Mouse (Mus musculus): Measurements from ENCODE around the gene Dnajb2.
A peak's percentile ranks its signal among the peaks of the same experiment; 100 is the strongest.

Dnajb2 gene

DNA sequence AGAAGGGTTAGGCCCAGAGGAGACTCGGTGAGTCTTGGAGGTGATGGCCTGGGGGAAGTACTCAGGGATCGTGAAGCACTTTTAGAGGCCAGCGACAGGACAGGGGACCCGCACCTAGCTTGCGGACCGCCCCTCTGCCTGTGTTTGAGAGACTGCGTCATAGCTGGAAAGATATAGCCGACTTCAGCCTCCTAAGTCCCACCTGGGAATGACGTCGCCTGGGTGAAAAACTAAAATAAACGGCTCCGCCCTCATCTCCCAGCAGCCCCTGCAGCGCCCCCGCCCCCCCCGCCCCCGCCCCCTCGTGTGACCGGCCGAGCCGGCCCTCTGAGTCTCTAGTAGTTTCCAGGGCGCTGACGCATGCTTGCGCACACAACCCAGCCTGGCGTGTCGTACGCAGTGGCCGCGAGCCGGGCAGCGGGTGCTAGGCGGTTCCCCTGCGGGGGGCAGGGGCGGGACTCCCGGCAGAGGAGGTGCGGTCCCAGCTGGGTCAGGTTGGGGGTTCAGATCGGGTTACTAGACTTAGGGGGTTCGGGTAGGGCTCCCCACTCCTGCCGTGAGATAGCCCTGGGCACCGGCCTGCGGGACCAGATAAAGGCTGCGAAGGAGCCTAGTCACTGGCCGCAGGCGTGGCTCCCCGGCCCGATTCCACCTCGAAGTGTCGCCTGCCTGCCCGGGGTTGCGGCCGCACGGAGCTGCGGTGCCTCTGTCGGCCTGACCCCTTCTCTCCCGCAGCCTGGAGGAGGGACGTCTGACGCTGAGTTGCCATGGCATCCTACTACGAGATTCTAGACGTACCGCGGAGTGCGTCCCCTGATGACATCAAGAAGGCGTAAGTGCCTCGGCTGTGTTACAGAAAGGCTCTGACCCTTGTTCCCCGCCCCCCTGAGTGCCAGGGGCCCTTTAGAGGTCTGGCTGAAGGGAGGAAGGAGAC lies at the start of gene Dnajb2:
Gene Dnajb2 (plus strand): TSS at position 290 of the 934 bp plus-strand sequence.
- peak; percentile 86 for DNase-seq (ENCODE audit: low spot score)

DNA sequence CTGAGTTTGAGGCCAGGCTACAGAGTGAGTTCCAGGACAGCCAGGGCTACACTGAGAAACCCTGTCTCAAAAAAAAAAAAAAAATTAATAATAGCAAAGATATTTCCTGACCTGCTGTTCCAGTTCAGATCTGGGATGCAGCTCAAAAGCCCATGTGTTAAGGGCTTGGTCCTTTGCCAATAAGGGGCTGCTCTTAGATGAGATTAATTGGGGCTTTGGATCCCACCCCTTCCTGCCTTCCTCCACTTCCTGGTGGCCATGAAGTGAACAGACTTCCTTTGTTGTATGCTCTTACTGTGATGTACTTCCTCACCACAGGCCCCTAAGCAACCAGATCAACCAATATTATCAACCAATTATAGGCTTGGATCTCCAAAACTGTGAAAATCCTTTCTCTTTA lies 49.1 kb upstream of the Dnajb2 start:
- DNase-seq (ENCODE audit: low spot score) = no peak

DNA sequence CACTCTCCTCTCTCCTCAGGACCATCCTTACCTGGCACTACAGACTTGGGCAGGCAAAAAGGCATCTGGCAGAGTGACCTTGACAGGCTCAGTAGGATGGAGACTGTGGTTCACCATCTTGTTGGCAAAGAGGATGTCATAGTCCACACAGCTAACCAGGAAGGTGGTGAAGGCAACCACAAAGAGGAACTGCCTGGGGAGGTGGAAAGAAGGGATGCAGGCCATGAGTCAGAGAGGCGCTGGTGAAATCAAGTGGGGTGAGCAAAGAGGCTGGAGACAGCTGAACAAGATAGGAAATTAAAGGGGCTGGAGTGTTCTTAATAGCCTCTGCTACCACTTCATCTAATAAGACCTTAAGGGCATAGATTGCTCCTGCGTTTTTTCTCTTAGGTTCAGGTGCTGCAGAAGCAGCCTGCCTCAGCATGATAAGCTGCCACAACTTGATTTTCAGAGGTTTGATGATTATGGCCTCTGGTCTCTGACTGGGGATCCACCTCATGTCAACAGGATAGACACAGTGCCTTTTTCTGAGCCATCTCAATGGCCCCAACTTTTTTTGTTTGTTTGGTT lies 48.2 kb upstream of the Dnajb2 start:
- no peak for DNase-seq (ENCODE audit: low spot score)

DNA sequence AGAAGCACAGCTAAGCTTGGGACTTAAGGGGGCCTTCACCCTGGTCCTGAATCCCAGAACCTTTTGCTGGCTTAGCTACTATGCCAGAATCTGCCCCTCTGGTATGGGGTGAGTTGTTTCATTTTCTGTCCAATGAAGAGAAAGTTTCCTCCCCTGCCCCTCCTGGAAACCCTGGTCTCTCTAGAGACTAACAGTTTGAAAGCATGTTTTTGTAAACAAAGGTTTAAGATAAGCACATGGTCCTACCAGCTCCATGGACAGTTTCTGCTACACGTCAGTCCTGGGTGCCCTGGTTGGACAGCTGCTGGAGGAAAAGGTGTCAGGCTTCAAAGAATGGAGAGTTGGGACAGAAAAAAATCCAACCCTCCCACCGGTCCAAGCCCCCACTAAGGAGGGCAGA lies 45.6 kb upstream of the Dnajb2 start:
- DNase-seq (ENCODE audit: low spot score) = no peak

DNA sequence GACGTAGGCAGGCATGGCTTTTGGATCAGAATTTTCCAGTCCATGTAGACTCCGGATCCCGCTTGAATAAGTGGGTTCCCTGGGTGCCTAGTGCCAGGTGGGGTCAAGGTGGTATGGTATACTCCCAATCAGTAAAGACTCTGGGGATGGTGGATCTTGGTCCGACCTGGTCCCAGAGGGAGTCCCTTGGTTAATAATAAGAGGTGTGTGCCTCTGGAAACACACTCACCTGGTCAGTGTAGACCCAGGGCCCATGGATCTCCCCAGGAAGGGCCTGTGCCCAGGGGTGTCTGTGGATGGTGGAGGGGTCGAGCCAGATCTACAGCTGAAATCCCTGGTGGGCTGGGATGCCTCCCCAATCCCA lies 45.0 kb upstream of the Dnajb2 start:
- no peak for DNase-seq (ENCODE audit: low spot score)

DNA sequence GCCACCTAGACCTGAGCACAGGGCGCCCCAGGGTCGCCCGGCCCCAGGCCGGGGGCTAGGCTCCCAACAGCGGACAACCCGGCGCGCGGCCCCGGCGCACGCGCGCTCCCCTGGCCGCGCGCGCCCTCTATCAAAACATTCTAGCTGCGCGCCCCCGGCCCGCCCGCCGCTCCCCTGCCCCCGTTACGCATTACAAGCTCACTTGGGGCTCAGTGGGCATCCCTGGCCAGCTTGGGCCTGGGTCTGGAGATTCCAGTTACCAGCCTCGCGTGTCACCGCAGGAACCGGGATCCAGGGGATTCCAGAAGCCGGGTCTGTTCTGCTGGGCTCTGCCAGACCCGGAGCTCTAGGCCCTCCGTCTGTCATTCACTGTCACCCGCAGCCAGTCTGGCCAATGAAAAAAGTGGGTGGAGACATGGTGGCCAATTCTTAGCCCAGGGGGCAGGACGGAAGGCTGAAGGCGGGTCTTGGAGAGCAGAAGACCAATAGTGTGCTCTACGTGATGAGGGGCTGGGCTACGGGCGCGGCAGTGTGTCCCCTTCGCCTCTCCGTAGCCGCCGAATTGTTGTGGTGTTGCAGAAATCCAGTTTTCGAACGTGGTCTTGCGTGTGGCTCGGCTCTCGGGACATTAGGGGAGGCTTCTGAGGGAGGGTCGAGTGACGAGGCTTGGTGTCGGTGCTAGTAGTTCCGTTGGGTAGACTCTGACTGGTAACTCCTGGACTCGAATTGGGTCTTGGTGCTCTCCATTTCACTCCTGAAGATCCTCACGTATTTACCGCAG lies 44.4 kb upstream of the Dnajb2 start, which contains the start of the genes Ankzf1 and Atg9a:
Gene Ankzf1 (plus strand): TSS at position 530 of the 781 bp plus-strand sequence.
Gene Atg9a (minus strand): TSS at position 575 of the 781 bp plus-strand sequence.
- DNase-seq (ENCODE audit: low spot score) = peak; percentile 97

DNA sequence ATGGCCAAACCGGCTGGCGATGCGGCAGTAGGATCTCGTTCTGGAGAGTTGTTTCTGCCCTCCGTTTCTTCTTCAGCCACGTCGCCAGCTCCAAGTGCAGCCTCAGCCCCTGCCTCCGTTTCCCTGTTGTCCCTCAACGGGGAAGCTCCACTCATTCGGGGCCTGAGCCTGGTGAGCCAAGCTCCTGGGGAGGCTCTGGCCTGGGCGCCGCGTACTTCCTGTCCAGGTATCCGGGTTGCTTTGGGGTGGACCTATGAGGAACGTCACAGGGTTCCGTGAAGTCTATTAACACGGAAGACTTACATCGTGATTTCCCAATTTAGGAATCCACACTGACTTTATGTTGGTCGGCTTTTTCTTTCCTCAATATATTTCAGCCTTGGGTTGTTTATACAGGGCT lies 43.8 kb upstream of the Dnajb2 start:
- DNase-seq (ENCODE audit: low spot score) = no peak

DNA sequence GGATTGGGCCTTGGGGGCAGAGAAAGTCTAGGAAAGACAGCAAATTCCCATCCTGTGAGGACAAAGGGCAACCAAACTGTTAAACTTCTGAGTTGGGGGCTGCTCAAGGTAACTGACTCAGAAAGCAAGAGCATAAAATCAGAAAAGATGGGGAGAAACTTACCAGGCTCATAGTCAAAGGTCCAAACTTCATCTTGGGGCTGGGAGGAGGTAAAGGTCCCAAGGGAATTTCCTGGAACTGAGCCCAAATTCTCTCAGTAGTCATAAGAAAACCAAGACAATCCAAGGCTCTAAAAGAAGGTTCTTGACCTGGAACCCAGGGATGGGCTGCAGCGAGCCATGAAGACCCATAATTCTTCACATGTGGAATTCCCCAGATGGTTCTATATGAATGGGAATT lies 35.0 kb upstream of the Dnajb2 start:
- DNase-seq (ENCODE audit: low spot score) = no peak

DNA sequence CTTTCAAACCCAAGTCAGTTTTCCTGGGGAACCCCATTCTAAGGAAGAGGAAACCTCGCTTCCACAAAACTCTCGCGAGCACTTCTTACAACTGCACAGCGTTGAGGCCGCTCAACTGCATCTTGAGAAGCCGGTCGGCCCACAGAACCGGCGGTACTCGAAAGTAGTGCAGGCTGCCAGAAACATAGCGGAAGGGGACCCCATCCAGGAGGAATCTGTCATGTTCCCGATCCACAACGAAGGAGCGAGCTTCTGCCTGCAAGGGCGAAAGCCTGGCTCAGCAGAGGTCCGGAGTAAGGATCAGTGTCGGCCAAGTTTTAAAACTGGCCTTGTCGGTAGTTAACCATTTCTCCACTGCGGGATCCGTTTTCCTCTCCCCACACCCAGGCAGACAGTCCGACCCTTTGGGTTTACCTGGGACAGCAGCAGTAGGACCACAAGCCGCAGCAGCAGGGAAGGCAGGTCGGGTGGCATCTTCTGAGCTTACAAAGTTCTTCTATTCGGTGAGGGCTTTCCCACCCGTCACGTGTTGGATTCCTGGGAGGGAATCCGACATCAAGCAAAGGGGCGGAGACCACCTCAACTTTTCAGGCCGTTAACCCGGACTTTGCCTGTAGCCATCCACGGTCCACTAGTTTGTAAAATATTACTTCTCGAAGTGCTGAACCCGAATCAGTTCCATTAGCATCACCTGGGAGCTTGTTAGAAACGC lies 27.1 kb upstream of the Dnajb2 start:
- no peak for DNase-seq (ENCODE audit: low spot score)

DNA sequence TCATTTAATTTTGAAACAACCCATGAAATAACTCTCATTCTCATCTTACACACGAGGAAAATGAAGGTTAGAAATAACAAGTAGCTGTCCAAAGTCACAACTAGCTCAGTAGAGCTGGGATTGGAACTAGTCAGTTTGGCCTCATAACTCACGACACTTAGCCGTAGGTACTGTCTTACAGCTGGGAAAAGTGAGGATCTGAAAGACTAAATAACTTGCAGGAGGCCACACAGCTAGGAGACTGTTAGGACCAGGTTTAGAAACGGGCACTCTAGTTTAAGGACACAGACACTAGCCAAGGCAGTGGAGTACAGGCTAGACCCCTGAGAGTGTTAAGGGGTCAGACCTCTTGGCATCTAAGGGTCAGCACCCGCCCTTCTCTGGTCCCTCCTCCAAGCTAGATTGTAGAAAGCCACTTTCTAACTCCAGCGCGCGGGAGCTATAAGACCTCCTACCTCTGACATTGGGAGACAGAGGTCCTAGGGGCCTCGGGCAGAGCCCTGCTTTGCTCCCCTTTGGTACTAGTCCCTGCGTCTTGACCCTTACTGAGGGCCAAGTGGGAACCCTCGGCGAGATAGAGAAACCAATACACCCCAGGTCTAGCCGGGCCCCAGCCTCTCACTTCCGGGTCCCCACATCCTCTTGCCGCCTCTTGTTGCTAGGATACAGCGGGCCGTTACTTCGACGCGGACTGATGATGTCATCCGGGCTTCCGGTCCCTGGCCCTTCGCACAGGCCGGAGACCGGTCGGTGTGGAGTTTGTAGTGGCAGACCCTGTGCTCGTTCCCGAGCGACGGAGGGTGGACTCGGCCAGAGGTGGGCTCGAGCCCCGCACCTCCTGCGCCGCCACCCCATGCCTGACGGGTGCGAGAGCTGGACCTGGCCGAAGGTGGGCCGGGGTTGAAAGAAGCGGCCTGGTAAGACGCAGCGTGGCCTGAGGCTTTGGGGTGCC lies 25.8 kb upstream of the Dnajb2 start, which contains the start of the genes Glb1l and Stk16:
Gene Glb1l (minus strand): TSS at position 678 of the 952 bp plus-strand sequence.
Gene Stk16 (plus strand): TSS at position 703 of the 952 bp plus-strand sequence.
- DNase-seq (ENCODE audit: low spot score) = peak; percentile 98

DNA sequence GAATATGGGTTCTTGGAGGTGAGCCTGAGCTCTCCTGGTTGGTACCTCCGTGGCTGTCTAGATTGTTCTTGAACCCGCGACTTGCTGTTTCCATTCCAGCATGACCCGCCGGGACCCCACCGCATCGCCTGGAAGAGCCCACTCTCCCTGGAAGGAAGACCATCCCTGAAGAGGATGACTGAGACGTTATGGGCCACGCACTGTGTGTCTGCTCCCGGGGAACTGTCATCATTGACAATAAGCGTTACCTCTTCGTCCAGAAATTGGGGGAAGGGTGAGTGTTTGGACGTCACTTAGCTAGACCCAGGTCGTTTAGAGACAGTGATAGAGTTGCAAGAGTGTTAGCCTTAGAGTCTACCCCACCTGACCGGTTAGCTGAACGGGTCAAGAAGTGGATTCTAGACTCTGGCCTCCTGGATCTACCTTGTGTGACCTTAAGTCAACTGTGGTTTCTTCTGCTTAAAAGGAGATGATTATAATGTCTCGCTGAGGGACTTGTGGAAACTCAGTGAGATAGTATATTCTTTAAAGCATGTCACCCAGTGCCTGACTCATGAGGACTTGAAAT lies 25.0 kb upstream of the Dnajb2 start:
- no peak for DNase-seq (ENCODE audit: low spot score)

DNA sequence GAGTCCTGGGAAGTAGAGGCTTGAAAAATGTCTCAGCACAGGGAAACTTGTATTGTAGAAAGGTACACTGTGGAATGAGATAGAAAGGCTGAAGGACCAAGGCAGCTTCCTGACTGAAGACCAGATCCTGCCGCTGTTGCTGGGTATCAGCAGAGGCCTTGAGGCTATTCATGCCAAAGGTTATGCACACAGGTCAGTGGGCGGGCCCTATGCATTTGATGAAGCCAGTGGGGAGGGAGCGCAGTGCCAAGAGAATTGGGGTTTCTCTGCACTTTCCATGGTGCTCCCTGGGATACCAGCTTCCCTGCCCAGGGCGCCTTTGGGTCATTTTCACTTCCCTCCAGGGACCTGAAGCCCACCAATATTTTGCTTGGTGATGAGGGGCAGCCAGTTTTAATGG lies 23.7 kb upstream of the Dnajb2 start:
- DNase-seq (ENCODE audit: low spot score) = no peak

DNA sequence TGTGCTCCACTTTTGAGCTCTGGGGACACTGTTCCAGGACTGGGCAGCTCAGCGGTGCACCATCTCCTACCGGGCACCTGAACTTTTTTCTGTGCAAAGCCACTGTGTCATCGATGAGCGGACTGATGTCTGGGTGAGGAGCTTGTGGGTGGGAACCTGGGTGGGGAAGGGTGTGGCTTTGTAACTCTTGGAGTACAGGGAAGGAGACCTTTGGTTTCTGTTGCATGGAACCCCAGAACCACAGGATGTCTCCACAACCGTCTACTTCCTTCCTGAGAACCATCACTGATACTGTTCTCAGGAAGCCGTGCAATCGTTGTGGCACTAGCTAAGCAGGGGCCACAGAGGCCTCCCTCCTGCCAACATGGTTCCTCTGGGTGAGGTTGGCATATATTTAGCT lies 23.1 kb upstream of the Dnajb2 start:
- no peak for DNase-seq (ENCODE audit: low spot score)

DNA sequence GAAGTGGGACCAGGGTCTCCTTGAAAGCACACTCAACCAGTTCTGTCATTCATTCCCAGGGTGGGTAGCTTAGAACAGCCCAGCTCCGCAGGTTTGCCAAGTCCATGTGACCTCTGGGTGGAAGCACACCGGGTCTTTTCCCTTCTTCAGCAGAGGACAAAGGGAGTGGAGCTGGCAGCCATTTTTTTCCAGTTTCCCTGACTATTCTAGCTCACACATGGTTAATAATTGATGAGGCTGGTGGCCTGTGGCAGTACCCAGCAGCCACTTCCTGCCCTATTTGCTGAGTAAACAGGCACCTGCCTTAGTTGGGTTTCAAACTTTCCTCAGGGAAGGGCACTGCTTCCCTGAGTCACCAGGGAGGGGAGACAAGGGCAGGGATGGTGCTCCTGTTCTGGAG lies 21.8 kb upstream of the Dnajb2 start:
- no peak for DNase-seq (ENCODE audit: low spot score)

DNA sequence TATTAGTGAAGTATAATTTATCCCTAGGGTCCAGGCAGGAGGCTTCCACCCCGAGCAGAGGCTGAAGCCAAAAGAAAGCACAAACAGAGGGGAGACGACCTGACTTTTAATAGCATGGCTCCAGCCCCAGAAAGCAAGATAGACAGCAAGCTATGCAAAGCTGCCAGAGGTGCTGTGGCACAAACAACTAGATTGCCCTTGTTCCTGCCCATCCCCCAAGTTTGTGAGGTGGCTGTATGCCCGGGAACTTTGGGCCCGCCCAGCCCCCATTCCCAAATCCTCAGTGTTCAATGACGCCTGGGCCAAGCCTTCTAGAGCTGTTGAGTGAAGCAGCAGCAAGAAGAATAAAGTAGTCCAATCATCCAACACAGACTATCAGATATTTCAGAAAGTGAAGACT lies 21.3 kb upstream of the Dnajb2 start:
- DNase-seq (ENCODE audit: low spot score) = no peak

DNA sequence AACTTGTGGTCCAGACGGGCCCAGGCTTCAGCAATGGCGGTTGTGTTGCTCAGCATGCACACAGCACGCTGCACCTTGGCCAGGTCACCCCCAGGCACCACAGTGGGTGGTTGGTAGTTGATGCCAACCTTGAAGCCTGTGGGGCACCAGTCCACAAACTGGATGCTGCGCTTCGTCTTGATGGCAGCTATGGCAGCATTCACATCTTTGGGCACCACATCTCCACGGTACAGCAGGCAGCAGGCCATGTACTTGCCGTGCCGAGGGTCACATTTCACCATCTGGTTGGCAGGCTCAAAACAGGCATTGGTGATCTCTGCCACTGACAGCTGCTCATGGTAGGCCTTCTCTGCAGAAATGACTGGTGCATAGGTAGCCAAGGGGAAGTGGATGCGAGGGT lies 20.4 kb upstream of the Dnajb2 start:
- no peak for DNase-seq (ENCODE audit: low spot score)

DNA sequence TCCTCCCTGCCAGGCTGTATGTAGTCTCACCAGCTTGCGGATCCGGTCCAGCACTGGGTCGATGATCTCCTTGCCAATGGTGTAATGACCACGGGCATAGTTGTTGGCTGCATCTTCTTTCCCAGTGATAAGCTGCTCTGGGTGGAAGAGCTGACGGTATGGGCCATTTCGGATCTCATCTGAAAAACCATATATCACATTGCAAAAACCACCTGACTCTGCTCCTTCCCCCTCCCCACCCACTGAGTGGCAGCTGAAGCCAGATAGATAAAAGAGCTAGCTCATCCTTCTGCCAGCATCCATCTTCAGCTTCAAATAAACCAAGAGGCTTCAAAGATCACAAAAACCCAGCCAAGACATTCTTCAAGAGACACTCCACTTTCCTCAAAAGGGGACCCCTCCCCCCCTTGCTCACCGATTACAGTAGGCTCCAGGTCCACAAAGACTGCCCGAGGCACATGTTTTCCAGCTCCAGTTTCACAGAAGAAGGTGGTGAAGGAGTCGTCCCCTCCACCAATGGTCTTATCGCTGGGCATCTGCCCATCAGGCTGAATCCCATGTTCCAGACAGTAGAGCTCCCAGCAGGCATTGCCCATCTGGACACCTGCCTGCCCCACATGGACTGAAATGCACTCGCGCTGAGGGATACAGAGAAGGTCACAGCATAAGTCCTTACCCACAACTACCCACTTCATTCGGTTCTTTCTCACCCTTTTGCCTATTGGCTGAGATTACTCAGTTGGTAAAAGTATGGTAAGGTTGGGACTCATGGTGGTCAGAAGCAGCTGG lies 19.2 kb upstream of the Dnajb2 start:
- DNase-seq (ENCODE audit: low spot score) = no peak

DNA sequence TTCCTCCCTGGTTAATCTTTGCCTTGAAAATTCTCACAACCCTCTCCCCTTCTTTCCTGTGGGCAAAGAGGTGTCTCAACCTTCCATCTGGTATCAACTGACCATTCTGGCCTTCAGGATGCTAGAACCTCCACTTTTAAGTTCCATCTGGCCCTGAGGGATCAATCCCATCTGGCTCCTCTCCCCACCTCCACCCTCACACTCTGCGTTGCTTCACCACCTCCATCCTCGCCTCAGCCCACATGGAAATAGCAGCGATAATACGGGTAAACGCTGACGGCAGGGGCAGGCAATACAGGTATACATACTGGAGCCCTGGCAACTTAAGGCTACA lies 18.3 kb upstream of the Dnajb2 start:
- no peak for DNase-seq (ENCODE audit: low spot score)

DNA sequence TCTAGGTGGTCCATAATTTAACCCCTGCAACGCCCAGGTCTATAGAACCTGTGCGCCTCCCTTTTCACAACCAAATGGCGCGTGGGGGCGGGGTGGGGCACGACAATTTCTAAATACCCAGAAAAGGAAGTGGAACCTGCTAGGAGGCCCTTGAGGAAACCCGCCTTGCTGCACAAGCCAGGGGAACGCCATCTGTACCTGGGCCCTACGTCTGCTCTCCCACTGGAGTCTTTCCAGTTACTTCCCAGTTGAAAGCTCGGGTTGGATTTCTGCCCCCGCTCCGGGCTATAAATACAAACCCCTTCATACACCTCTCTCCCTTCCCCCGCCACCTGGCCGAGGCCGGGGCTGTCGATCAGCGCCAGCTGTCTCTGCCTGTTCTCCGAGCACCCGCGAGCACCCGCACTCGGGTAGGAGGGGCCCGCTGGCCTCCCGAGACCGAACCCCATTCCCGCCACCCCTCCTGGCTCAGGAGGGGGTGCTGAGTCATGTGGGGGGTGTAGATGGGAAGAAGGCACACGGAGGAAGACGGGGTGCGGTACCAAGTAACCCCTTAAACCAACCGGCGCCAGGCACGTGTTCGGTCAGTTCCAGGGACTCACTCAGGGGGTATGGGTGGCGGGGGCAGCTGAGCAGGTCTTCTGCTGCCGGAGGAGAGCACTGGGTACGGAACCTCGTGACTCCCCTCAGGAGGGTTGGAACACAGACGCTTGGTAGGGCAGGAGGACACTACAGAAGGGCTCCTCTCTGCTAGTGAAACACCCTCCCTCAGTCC lies 17.8 kb upstream of the Dnajb2 start:
- peak; percentile 57 for DNase-seq (ENCODE audit: low spot score)

Data from c-Kit-positive CD71-positive TER-119-positive erythroid progenitor cells, embryonic 14.5 days (primary cell).